Mouse (Mus musculus) thymus, adult 2 months (tissue): ENCODE measurements around the gene Mrpl4. TPM values are rescaled to one million over a fixed set of nuclear protein-coding genes. Genes with fewer than 3 reads are reported as not detected.

ENCODE experiments used
- DNase-seq: peaks from one replicate; pipeline ENCODE4 v3.0.0; 2021
- H3K27ac ChIP-seq: fragments of 200-500 bp; 2 replicates; pipeline ENCODE4 v1.5.1; 2012; ENCODE audit warnings: low read length, control low read depth; ENCODE audit not compliant: control insufficient read depth, insufficient read depth
- H3K27me3 ChIP-seq: fragments of 200-500 bp; 2 replicates; pipeline ENCODE4 v1.6.1; 2012; ENCODE audit warnings: mild to moderate bottlenecking, low read length, moderate library complexity, mixed read lengths; ENCODE audit not compliant: control insufficient read depth, insufficient read depth
- H3K36me3 ChIP-seq: fragments of 200-500 bp; 2 replicates; pipeline ENCODE4 v1.6.1; 2012; ENCODE audit warnings: mild to moderate bottlenecking, low read length, moderate library complexity; ENCODE audit not compliant: control insufficient read depth, insufficient read depth
- H3K4me1 ChIP-seq: fragments of 200-500 bp; replicated peaks from 2 replicates; pipeline ENCODE4 v1.6.1; 2012; ENCODE audit warnings: low read length; ENCODE audit not compliant: control insufficient read depth, insufficient read depth
- H3K4me3 ChIP-seq: fragments of 200-500 bp; 2 replicates; pipeline ENCODE4 v1.5.1; 2012; ENCODE audit warnings: mild to moderate bottlenecking, low read length, control low read depth, moderate library complexity; ENCODE audit not compliant: control insufficient read depth, insufficient read depth
- CTCF ChIP-seq: fragments of 200-500 bp; IDR thresholded peaks from 2 replicates; pipeline ENCODE4 v1.5.1; 2012; ENCODE audit warnings: mild to moderate bottlenecking, control low read depth, low read length, moderate library complexity, borderline replicate concordance; ENCODE audit not compliant: control insufficient read depth, poor library complexity, insufficient read depth; ENCODE audit errors: extremely low read depth
- POLR2A ChIP-seq: fragments of 200-500 bp; IDR thresholded peaks from 2 replicates; pipeline ENCODE4 v1.6.1; 2012; ENCODE audit warnings: mild to moderate bottlenecking, low read length, control low read depth, moderate library complexity; ENCODE audit not compliant: control insufficient read depth, poor library complexity, insufficient read depth; ENCODE audit errors: extremely low read depth
- WGBS: fragments of 180-500 bp; shearing (Covaris S2); methylation state at CpG from one replicate; pipeline ENCODE4 v1.1.7; 2018; 5-methylcytosine and 5-hydroxymethylcytosine counted together
- polyA plus RNA-seq: library from polyadenylated mRNA; depleted of rRNA; stranded (reverse); fragments of >200 nt; gene quantifications from 2 replicates; pipeline ENCODE4 v1.2.3, GENCODE M21; 2012

Gene Mrpl4
- polyA plus RNA-seq, 1 experiment: 125 TPM

- H3K4me3 ChIP-seq: no peak overlapping the region
- H3K27ac ChIP-seq: no peak overlapping the region
- TF ChIP-seq CTCF: no peak
- no peak for TF ChIP-seq POLR2A
- DNase-seq: no peak
- H3K36me3 ChIP-seq: no peaks in the 10 kb centered on the region
- 3% methylated on average over 7 of the region's 7 CpGs for WGBS
- peaks cover 39% of the 10 kb centered on the region for H3K4me1 ChIP-seq
- peaks cover 38% of the 10 kb centered on the region for H3K27me3 ChIP-seq
Observed at GRCm38 (mm10) chr9:21032491-21032890, 30.0 kb downstream of the Mrpl4 start.

GRCm38 (mm10) chr9:21033136-21033535 is 30.6 kb downstream of the Mrpl4 start:
- Histone ChIP-seq H3K27ac (no peak overlapping the region), H3K4me1 (peaks cover 39% of the 10 kb centered on the region), H3K27me3 (peaks cover 39% of the 10 kb centered on the region), H3K36me3 (no peaks in the 10 kb centered on the region), H3K4me3 (peak overlapping the region; percentile 39)
- TF ChIP-seq CTCF (no peak), POLR2A (no peak)
- under 1% methylated on average over 34 of the region's 34 CpGs for WGBS
- DNase-seq: peak; percentile 63

DNA sequence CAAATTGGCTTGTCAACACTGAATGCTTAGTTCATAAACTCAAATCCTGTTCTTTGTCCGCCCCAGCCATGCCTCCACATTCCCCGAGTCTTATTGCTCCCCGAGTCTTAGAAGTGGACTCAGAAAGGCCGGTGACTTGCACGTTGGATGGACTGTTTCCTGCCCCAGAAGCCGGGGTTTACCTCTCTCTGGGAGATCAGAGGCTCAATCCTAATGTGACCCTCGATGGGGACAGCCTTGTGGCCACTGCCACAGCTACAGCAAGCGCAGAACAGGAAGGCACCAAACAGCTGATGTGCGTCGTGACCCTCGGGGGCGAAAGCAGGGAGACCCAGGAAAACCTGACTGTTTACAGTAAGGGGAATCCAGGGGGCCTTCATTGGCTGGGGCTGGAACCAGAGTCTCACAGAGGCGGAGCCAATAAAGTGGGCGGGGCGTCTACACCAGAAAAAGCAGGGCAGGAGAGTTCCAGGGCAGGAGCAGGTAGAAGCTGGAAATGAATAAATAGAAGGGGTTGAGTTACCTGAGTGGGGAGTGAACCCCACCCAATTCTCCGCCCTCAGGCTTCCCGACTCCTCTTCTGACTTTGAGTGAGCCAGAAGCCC is 32.0 kb downstream of the Mrpl4 start:
- H3K4me3 ChIP-seq: no peak overlapping the region

DNA sequence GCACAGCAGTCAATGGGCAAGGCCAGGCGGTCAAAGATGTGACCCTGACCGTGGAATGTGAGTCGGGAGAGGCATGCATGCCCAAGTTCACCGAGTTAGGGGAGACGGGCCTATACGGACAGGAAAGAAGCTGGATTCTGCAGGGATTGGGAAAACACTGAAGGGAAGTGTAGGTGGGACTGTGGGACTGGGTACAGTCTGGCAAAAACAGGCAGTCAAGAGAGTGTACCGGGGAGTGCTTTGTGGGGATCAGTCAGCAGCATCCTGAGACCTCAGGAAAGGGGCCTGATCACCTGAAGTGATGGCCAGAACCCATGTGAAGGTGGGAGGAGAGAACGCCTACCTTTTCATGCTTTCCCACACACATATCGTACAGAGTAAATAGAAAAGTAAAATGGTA is 33.0 kb downstream of the Mrpl4 start:
- no peak for DNase-seq
- Histone ChIP-seq H3K4me1 (peaks cover 26% of the 10 kb centered on the region), H3K4me3 (no peak overlapping the region), H3K27me3 (peaks cover 43% of the 10 kb centered on the region), H3K36me3 (no peaks in the 10 kb centered on the region), H3K27ac (no peak overlapping the region)
- TF ChIP-seq POLR2A (no peak), CTCF (no peak)
- 50% methylated on average over 9 of the region's 9 CpGs for WGBS

More for the DNA sequence above, 32.0 kb downstream of the Mrpl4 start:
- TF ChIP-seq CTCF: no peak
- Histone ChIP-seq H3K27ac (no peak overlapping the region), H3K36me3 (no peaks in the 10 kb centered on the region), H3K27me3 (peaks cover 43% of the 10 kb centered on the region), H3K4me1 (peaks cover 34% of the 10 kb centered on the region)
- DNase-seq: no peak
- WGBS: 13% methylated on average over 17 of the region's 17 CpGs

DNA sequence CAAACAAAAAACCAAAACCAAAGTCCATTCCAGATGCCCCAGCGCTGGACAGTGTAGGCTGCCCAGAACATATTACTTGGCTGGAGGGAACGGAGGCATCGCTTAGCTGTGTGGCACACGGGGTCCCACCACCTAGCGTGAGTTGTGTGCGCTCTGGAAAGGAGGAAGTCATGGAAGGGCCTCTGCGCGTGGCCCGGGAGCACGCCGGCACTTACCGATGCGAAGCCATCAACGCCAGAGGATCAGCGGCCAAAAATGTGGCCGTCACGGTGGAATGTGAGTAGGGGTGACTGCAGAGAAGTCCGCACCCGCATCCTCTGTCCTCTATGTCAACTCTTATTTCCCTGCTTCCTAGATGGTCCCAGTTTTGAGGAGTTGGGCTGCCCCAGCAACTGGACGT is 33.6 kb downstream of the Mrpl4 start:
- Histone ChIP-seq H3K27ac (no peak overlapping the region), H3K36me3 (no peaks in the 10 kb centered on the region), H3K27me3 (peaks cover 43% of the 10 kb centered on the region), H3K4me3 (no peak overlapping the region), H3K4me1 (peaks cover 24% of the 10 kb centered on the region)
- TF ChIP-seq POLR2A: no peak
- no peak for TF ChIP-seq CTCF
- WGBS: 8% methylated on average over 20 of the region's 20 CpGs
- DNase-seq: no peak

DNA sequence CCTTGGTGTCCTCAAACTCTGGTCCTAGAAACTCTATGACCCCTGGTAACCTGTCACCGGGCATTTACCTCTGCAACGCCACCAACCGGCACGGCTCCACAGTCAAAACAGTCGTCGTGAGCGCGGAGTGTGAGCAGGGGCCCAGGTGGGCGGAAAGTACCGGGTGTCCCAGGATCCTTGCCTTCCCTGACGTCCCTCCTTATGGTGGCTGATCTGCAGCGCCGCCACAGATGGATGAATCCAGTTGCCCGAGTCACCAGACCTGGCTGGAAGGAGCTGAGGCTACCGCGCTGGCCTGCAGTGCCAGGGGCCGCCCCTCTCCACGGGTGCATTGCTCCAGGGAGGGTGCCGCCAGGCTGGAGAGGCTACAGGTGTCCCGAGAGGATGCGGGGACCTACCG is 34.1 kb downstream of the Mrpl4 start:
- H3K4me3 ChIP-seq: no peak overlapping the region
- TF ChIP-seq POLR2A (no peak), CTCF (no peak)
- peaks cover 19% of the 10 kb centered on the region for H3K4me1 ChIP-seq
- 10% methylated on average over 22 of the region's 22 CpGs for WGBS
- H3K27me3 ChIP-seq: peaks cover 43% of the 10 kb centered on the region
- H3K27ac ChIP-seq: no peak overlapping the region
- no peaks in the 10 kb centered on the region for H3K36me3 ChIP-seq
- no peak for DNase-seq

DNA sequence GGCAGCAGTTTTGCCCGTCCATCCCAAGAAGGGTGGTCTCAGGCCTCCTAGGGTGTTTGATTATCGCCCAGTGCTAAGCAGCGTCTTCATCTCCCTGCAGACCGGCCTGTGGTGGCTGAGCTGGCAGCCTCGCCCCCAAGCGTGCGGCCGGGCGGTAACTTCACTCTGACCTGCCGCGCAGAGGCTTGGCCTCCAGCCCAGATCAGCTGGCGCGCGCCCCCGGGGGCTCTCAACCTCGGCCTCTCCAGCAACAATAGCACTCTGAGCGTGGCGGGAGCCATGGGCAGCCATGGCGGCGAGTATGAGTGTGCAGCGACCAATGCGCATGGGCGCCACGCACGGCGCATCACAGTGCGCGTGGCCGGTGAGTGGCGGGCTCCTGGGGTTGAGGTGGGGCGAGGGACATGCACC is 34.9 kb downstream of the Mrpl4 start:
- DNase-seq: no peak
- H3K36me3 ChIP-seq: no peaks in the 10 kb centered on the region
- H3K27ac ChIP-seq: no peak overlapping the region
- H3K4me1 ChIP-seq: peaks cover 11% of the 10 kb centered on the region
- peaks cover 40% of the 10 kb centered on the region for H3K27me3 ChIP-seq
- WGBS: 10% methylated on average over 31 of the region's 31 CpGs
- H3K4me3 ChIP-seq: no peak overlapping the region
- TF ChIP-seq POLR2A (no peak), CTCF (no peak)
